Mouse (Mus musculus) thymus, adult 18-20 months (tissue): ENCODE data around the gene 1700074P13Rik.
A peak's percentile ranks its signal among the peaks of the same experiment; 100 is the strongest.
"Not testable (repeated sequence)": the region's sequence is repeated elsewhere in the genome, so short reads cannot be mapped to it uniquely, and the experiment has no call there.

ENCODE experiments used
- DNase-seq, 2 experiments: peaks; one replicate each; pipeline ENCODE4 v3.0.0; 2022; ENCODE audit warnings: mixed read lengths in 2 of 2

1700074P13Rik gene

GRCm38 (mm10) chr6:40940457-40940856 lies at the start of gene 1700074P13Rik:
1700074P13Rik (minus strand) TSS chr6:40940557.
- DNase-seq = no peak

- not testable (repeated sequence) for DNase-seq
These were observed 24.1 kb upstream of the 1700074P13Rik start, which contains the start of gene 1810009J06Rik for GRCm38 (mm10) chr6:40964454-40964853. 1810009J06Rik (plus strand) TSS chr6:40964754.

- DNase-seq = no peak
These were observed 13.4 kb upstream of the 1700074P13Rik start for GRCm38 (mm10) chr6:40953716-40954115.

- no peak for DNase-seq
These were observed 11.4 kb upstream of the 1700074P13Rik start, which contains the start of gene Gm4744 for GRCm38 (mm10) chr6:40951770-40952169. Gm4744 (minus strand) TSS chr6:40951870.

GRCm38 (mm10) chr6:40919954-40920353 lies 20.4 kb downstream of the 1700074P13Rik start:
- DNase-seq = no peak

- no peak for DNase-seq
These were observed 40.1 kb downstream of the 1700074P13Rik start, which contains the start of gene Prss58 for GRCm38 (mm10) chr6:40900287-40900686. Prss58 (minus strand) TSS chr6:40900387.

GRCm38 (mm10) chr6:40894716-40895115 lies 45.6 kb downstream of the 1700074P13Rik start:
- no peak for DNase-seq

- peak in 1 of 2 experiments; percentile 21 for DNase-seq
These were observed 46.8 kb downstream of the 1700074P13Rik start for GRCm38 (mm10) chr6:40893577-40893976.

- no peak for DNase-seq
These were observed 48.6 kb downstream of the 1700074P13Rik start for GRCm38 (mm10) chr6:40891754-40892153.

- DNase-seq = peak in 1 of 2 experiments; percentile 11
These were observed 49.4 kb downstream of the 1700074P13Rik start for GRCm38 (mm10) chr6:40890973-40891372.

- no peak for DNase-seq
These were observed 53.0 kb downstream of the 1700074P13Rik start, which contains the start of gene Moxd2 for GRCm38 (mm10) chr6:40887394-40887793. Moxd2 (minus strand) TSS chr6:40887494.
